Mouse (Mus musculus) embryonic fibroblast, embryonic 13.5 days (primary cell): ENCODE measurements around the gene Pde4c.

Experiments
- CTCF ChIP-seq: IDR thresholded peaks from 2 replicates; pipeline ENCODE4 v1.5.1; 2011; ENCODE audit warnings: mild to moderate bottlenecking, control low read depth, low read length, moderate library complexity, borderline replicate concordance; ENCODE audit not compliant: insufficient read depth
- POLR2A ChIP-seq: IDR thresholded peaks from 2 replicates; pipeline ENCODE4 v1.6.1; 2011; ENCODE audit warnings: low read depth, mild to moderate bottlenecking, control low read depth, low read length, moderate library complexity

GRCm38 (mm10) chr8:70772890-70773289, 49.4 kb downstream of the Pde4c start:
- TF ChIP-seq POLR2A, result no peak
- no peak for TF ChIP-seq CTCF
